Mouse (Mus musculus): ENCODE measurements around the gene Gm20388. TPM values are rescaled to one million over a fixed set of nuclear protein-coding genes. Genes with fewer than 3 reads are reported as not detected.

Gm20388 gene
- polyA plus RNA-seq, 2 experiments = 8.5 TPM; not detected in 1

GRCm38 (mm10) chr8:123415967-123416943 is 3505.6 kb downstream of the Gm20388 start:
- peaks cover 20% of the 10 kb centered on the region for H3K27me3 ChIP-seq (ENCODE audit: control insufficient read depth, insufficient read depth, low read length)
- ATAC-seq (ENCODE audit: insufficient read depth) (peak; percentile 87), DNase-seq (ENCODE audit: low read depth in 3 of 3, low spot score in 3 of 3) (peak in 2 of 3 experiments; percentile 40 to 43)
- no peak overlapping the region for H3K27ac ChIP-seq
- H3K9me3 ChIP-seq (ENCODE audit: control insufficient read depth, low read length) = no peaks in the 10 kb centered on the region
- H3K4me1 ChIP-seq (replicated peaks; ENCODE audit: control insufficient read depth in 2 of 2, insufficient read depth in 2 of 2, low read length in 1 of 2) = peaks cover 8 to 19% of the 10 kb centered on the region in 2 experiments; a peak in 3 of 4 replicates
- TF ChIP-seq EP300 (IDR thresholded peaks at IDR 0.05; ENCODE audit: low read depth) (peak; percentile 53), CTCF (IDR thresholded peaks at IDR 0.05; ENCODE audit: low read depth) (peak; percentile 60)
- H3K36me3 ChIP-seq (replicated peaks; ENCODE audit: control insufficient read depth, insufficient read depth, low read depth) = no peaks in the 10 kb centered on the region
- H3K4me3 ChIP-seq (ENCODE audit: insufficient read depth in 1 of 2, low read depth in 2 of 2, low read length in 2 of 2) = no peak overlapping the region
- H3K9ac ChIP-seq (replicated peaks) = no peak overlapping the region
- H3K4me2 ChIP-seq (ENCODE audit: low read depth) = peak overlapping the region; percentile 11; the same call in 1 of the 2 replicates
- WGBS (ENCODE audit: insufficient replicate concordance) = 21% methylated on average over 8 of the region's 8 CpGs

GRCm38 (mm10) chr8:123416944-123417555 is 3506.4 kb downstream of the Gm20388 start:
- no peak for TF ChIP-seq CTCF (IDR thresholded peaks at IDR 0.05; ENCODE audit: low read depth)
- no peak for TF ChIP-seq EP300 (IDR thresholded peaks at IDR 0.05; ENCODE audit: low read depth)
- Histone ChIP-seq H3K36me3 (replicated peaks; ENCODE audit: control insufficient read depth, insufficient read depth, low read depth) (no peaks in the 10 kb centered on the region), H3K9ac (replicated peaks) (no peak overlapping the region), H3K4me2 (ENCODE audit: low read depth) (no peak overlapping the region), H3K4me1 (replicated peaks; ENCODE audit: control insufficient read depth in 2 of 2, insufficient read depth in 2 of 2, low read length in 1 of 2) (peaks cover 2 to 14% of the 10 kb centered on the region in 2 experiments; a peak in 3 of 4 replicates), H3K27ac (no peak overlapping the region), H3K4me3 (ENCODE audit: insufficient read depth in 1 of 2, low read depth in 2 of 2, low read length in 2 of 2) (no peak overlapping the region), H3K27me3 (ENCODE audit: control insufficient read depth, insufficient read depth, low read length) (peaks cover 12% of the 10 kb centered on the region), H3K9me3 (ENCODE audit: control insufficient read depth, low read length) (no peaks in the 10 kb centered on the region)
- DNase-seq (ENCODE audit: low read depth in 3 of 3, low spot score in 3 of 3) (no peak), ATAC-seq (ENCODE audit: insufficient read depth) (no peak)
- WGBS (ENCODE audit: insufficient replicate concordance) = 47% methylated on average over 8 of the region's 8 CpGs

GRCm38 (mm10) chr8:123419711-123420110 is 3509.1 kb downstream of the Gm20388 start:
- WGBS (ENCODE audit: insufficient replicate concordance) = 47% methylated on average over 4 of the region's 4 CpGs
- H3K9me3 ChIP-seq (ENCODE audit: control insufficient read depth, low read length) = no peaks in the 10 kb centered on the region
- H3K36me3 ChIP-seq (replicated peaks; ENCODE audit: control insufficient read depth, insufficient read depth, low read depth) = no peaks in the 10 kb centered on the region
- H3K9ac ChIP-seq (replicated peaks) = no peak overlapping the region
- H3K27me3 ChIP-seq (ENCODE audit: control insufficient read depth, insufficient read depth, low read length) = no peaks in the 10 kb centered on the region
- TF ChIP-seq CTCF (IDR thresholded peaks at IDR 0.05; ENCODE audit: low read depth) (no peak), EP300 (IDR thresholded peaks at IDR 0.05; ENCODE audit: low read depth) (no peak)
- no peak overlapping the region for H3K4me2 ChIP-seq (ENCODE audit: low read depth)
- no peak overlapping the region for H3K4me3 ChIP-seq (ENCODE audit: insufficient read depth in 1 of 2, low read depth in 2 of 2, low read length in 2 of 2)
- H3K4me1 ChIP-seq (replicated peaks; ENCODE audit: control insufficient read depth in 2 of 2, insufficient read depth in 2 of 2, low read length in 1 of 2) = peaks cover 0 to 7% of the 10 kb centered on the region in 2 experiments; a peak in 2 of 4 replicates
- H3K27ac ChIP-seq = no peak overlapping the region
- DNase-seq (ENCODE audit: low read depth in 3 of 3, low spot score in 3 of 3) (no peak), ATAC-seq (ENCODE audit: insufficient read depth) (no peak)

- Histone ChIP-seq H3K9me3 (ENCODE audit: control insufficient read depth, low read length) (no peaks in the 10 kb centered on the region), H3K4me1 (replicated peaks; ENCODE audit: control insufficient read depth in 2 of 2, insufficient read depth in 2 of 2, low read length in 1 of 2) (peaks cover 0 to 7% of the 10 kb centered on the region in 2 experiments; a peak in 2 of 4 replicates), H3K27ac (no peak overlapping the region), H3K36me3 (replicated peaks; ENCODE audit: control insufficient read depth, insufficient read depth, low read depth) (no peaks in the 10 kb centered on the region), H3K4me2 (ENCODE audit: low read depth) (no peak overlapping the region), H3K9ac (replicated peaks) (no peak overlapping the region), H3K27me3 (ENCODE audit: control insufficient read depth, insufficient read depth, low read length) (no peaks in the 10 kb centered on the region), H3K4me3 (ENCODE audit: insufficient read depth in 1 of 2, low read depth in 2 of 2, low read length in 2 of 2) (no peak overlapping the region)
- ATAC-seq (ENCODE audit: insufficient read depth) (no peak), DNase-seq (ENCODE audit: low read depth in 3 of 3, low spot score in 3 of 3) (no peak)
- no peak for TF ChIP-seq CTCF (IDR thresholded peaks at IDR 0.05; ENCODE audit: low read depth)
- no peak for TF ChIP-seq EP300 (IDR thresholded peaks at IDR 0.05; ENCODE audit: low read depth)
- WGBS (ENCODE audit: insufficient replicate concordance) = 81% methylated on average over 34 of the region's 34 CpGs
Observed at GRCm38 (mm10) chr8:123420525-123421281, 3510.1 kb downstream of the Gm20388 start.

Measured in liver, embryonic 14.5 days (tissue).